Mouse (Mus musculus): Measurements from ENCODE around the gene Ceacam12. TPM values are rescaled to one million over a fixed set of nuclear protein-coding genes. Genes with fewer than 3 reads are reported as not detected.
"Not testable (repeated sequence)": the region's sequence is repeated elsewhere in the genome, so short reads cannot be mapped to it uniquely, and the experiment has no call there.

Ceacam12 gene
- polyA plus RNA-seq (2015; fragmentation: Nextera tagmentation; extraction: Ambion mirVana), result not detected in 2 replicates

DNA sequence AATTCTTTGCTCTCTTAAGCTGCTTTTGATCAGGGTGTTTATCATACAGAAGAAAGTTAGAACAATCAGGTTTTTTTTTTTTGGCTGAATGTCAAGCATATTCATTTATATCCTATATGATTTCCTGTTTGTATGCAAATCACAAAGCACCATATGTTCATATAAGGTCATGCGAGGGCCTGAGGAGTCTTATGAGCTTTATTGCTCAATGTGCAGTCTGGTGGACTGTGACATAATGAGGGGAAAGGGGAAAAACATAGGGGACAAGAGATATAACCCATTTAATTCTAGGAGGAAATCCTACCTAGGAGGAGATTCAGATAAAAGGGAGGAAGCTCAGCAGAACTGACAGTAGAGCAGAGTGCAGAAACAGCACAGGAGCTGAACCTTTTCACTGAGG lies at the start of gene Ceacam12:
TSS of gene Ceacam12 (plus strand) at position 301 of the 400 bp plus-strand sequence.
- H3K4me3 ChIP-seq, result no peak within 1 kb of the TSS
- H3K36me3 ChIP-seq, result no peaks in the 10 kb centered on the region
- H3K9me3 ChIP-seq, result peaks cover 49% of the 10 kb centered on the region
- H3K9ac ChIP-seq, result no peak within 1 kb of the TSS
- no peak within 1 kb of the TSS for H3K4me2 ChIP-seq
- ATAC-seq (ENCODE audit: low read depth), result no peak
- H3K27me3 ChIP-seq, result no peaks in the 10 kb centered on the region
- 68% methylated on average over 1 of the region's 1 CpGs for WGBS
- no peak within 1 kb of the TSS for H3K27ac ChIP-seq (replicated peaks)
- H3K4me1 ChIP-seq (replicated peaks), result no peaks in the 10 kb centered on the region

DNA sequence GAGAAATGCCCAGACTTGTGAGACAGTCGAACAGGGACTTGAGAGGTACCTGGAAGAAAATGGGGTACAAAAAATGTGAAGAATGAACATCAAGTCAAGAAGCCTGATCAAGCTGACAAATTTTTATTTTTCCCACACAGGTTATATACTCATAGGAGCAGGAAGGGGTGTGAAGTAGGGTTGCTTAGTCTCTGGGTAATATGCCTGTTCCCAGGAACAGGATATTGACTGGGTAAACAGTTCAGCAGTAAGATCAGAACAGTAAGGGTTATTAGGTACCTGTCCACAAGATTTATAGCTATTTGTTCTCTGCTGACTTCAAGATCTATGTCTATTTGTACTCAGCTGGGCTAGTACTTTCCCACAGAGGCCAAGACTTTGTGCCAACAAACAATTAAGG lies 8.1 kb downstream of the Ceacam12 start:
- H3K27ac ChIP-seq (replicated peaks); ATAC-seq (ENCODE audit: low read depth); H3K4me2 ChIP-seq; H3K27me3 ChIP-seq; H3K9ac ChIP-seq; H3K4me3 ChIP-seq; H3K36me3 ChIP-seq; H3K4me1 ChIP-seq (replicated peaks): not testable (repeated sequence)
- WGBS, result 82% methylated on average over 1 of the region's 1 CpGs
- peaks cover 59% of the 10 kb centered on the region for H3K9me3 ChIP-seq

DNA sequence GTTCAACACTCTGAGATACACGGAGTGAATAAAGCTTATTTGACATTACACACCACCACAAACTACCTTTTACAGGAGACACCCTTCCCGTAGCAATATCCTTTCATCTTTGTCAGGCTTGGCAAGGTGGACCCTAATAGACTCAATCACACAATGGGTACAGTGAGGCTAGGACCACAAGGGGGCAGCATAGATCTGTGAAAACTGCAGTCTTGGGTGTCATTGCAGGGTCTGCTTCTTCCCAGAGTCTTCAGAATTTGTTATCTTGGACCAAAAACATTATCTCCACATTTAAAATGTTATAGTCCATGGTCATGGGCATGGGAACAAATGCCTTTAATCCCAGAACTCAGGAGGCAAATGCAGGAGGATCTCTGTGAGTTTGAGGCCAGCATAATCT lies 35.1 kb downstream of the Ceacam12 start:
- Histone ChIP-seq H3K4me2 (no peak overlapping the region), H3K4me3 (no peak overlapping the region), H3K27me3 (no peaks in the 10 kb centered on the region), H3K9ac (no peak overlapping the region), H3K9me3 (peaks cover 56% of the 10 kb centered on the region), H3K36me3 (no peaks in the 10 kb centered on the region), H3K27ac (replicated peaks) (no peak overlapping the region), H3K4me1 (replicated peaks) (no peaks in the 10 kb centered on the region)
- 38% methylated on average over 2 of the region's 2 CpGs for WGBS
- ATAC-seq (ENCODE audit: low read depth), result no peak

Small RNA genes lying within 50 kb of the gene (microRNA-seq; reads per million reads assigned to microRNA genes)
- gene Gm22414, result not detected

Other genes with a start within 250 kb of the Ceacam12 start
- gene Gm5155, start 194.2 kb upstream of the Ceacam12 start, polyA plus RNA-seq (2015; fragmentation: Nextera tagmentation; extraction: Ambion mirVana), result not detected in 2 replicates
- gene Ceacam11, start 93.8 kb upstream of the Ceacam12 start, polyA plus RNA-seq (2015; fragmentation: Nextera tagmentation; extraction: Ambion mirVana), result not detected in 2 replicates
- gene Ceacam13, start 56.0 kb upstream of the Ceacam12 start, polyA plus RNA-seq (2015; fragmentation: Nextera tagmentation; extraction: Ambion mirVana), result not detected in 2 replicates
- gene Igfl3, start 110.6 kb downstream of the Ceacam12 start, polyA plus RNA-seq (2015; fragmentation: Nextera tagmentation; extraction: Ambion mirVana), result not detected in 2 replicates
- gene Mill1, start 179.4 kb downstream of the Ceacam12 start, polyA plus RNA-seq (2015; fragmentation: Nextera tagmentation; extraction: Ambion mirVana), result not detected in 2 replicates